Mouse (Mus musculus): ENCODE results near the gene Mterf1a. TPM values are rescaled to one million over a fixed set of nuclear protein-coding genes. Genes with fewer than 3 reads are reported as not detected.
"Not testable (repeated sequence)": the region's sequence is repeated elsewhere in the genome, so short reads cannot be mapped to it uniquely, and the experiment has no call there.

The Mterf1a gene
- polyA plus RNA-seq, 1 experiment: 3.0 TPM

- no peak overlapping the region for H3K27ac ChIP-seq (ENCODE audit: control insufficient read depth, insufficient read depth, low read length)
- no peak for DNase-seq
- no peak overlapping the region for H3K4me3 ChIP-seq (ENCODE audit: control insufficient read depth, insufficient read depth, low read length)
- H3K4me1 ChIP-seq (replicated peaks; ENCODE audit: control insufficient read depth, insufficient read depth, low read length): no peaks in the 10 kb centered on the region; the same call in 1 of the 2 replicates
- TF ChIP-seq POLR2A (IDR thresholded peaks at IDR 0.05; ENCODE audit: control insufficient read depth, extremely low read depth, insufficient read depth, low read length, poor library complexity) (no peak), CTCF (IDR thresholded peaks at IDR 0.05; ENCODE audit: borderline replicate concordance, control insufficient read depth, extremely low read depth, insufficient read depth, low read length, poor library complexity) (no peak)
- 78% methylated on average over 4 of the region's 4 CpGs for WGBS
- no peaks in the 10 kb centered on the region for H3K27me3 ChIP-seq (ENCODE audit: control insufficient read depth, insufficient read depth, low read length)
- H3K36me3 ChIP-seq (ENCODE audit: control insufficient read depth, insufficient read depth, low read length): no peaks in the 10 kb centered on the region
Observed at GRCm38 (mm10) chr5:3926666-3927065, 32.9 kb upstream of the Mterf1a start.

GRCm38 (mm10) chr5:3922350-3922749 lies 28.6 kb upstream of the Mterf1a start:
- Histone ChIP-seq H3K27me3 (ENCODE audit: control insufficient read depth, insufficient read depth, low read length) (no peaks in the 10 kb centered on the region), H3K27ac (ENCODE audit: control insufficient read depth, insufficient read depth, low read length) (no peak overlapping the region), H3K36me3 (ENCODE audit: control insufficient read depth, insufficient read depth, low read length) (no peaks in the 10 kb centered on the region), H3K4me3 (ENCODE audit: control insufficient read depth, insufficient read depth, low read length) (no peak overlapping the region), H3K4me1 (replicated peaks; ENCODE audit: control insufficient read depth, insufficient read depth, low read length) (no peaks in the 10 kb centered on the region)
- no peak for TF ChIP-seq POLR2A (IDR thresholded peaks at IDR 0.05; ENCODE audit: control insufficient read depth, extremely low read depth, insufficient read depth, low read length, poor library complexity)
- TF ChIP-seq CTCF (IDR thresholded peaks at IDR 0.05; ENCODE audit: borderline replicate concordance, control insufficient read depth, extremely low read depth, insufficient read depth, low read length, poor library complexity): no peak
- 96% methylated on average over 2 of the region's 2 CpGs for WGBS
- no peak for DNase-seq

GRCm38 (mm10) chr5:3905471-3905870 lies 11.7 kb upstream of the Mterf1a start:
- Histone ChIP-seq H3K27me3 (ENCODE audit: control insufficient read depth, insufficient read depth, low read length) (no peaks in the 10 kb centered on the region), H3K36me3 (ENCODE audit: control insufficient read depth, insufficient read depth, low read length) (no peaks in the 10 kb centered on the region), H3K4me3 (ENCODE audit: control insufficient read depth, insufficient read depth, low read length) (no peak overlapping the region), H3K4me1 (replicated peaks; ENCODE audit: control insufficient read depth, insufficient read depth, low read length) (no peaks in the 10 kb centered on the region), H3K27ac (ENCODE audit: control insufficient read depth, insufficient read depth, low read length) (no peak overlapping the region)
- TF ChIP-seq POLR2A (IDR thresholded peaks at IDR 0.05; ENCODE audit: control insufficient read depth, extremely low read depth, insufficient read depth, low read length, poor library complexity) (no peak), CTCF (IDR thresholded peaks at IDR 0.05; ENCODE audit: borderline replicate concordance, control insufficient read depth, extremely low read depth, insufficient read depth, low read length, poor library complexity) (no peak)
- no peak for DNase-seq
- WGBS: 45% methylated on average over 2 of the region's 2 CpGs

GRCm38 (mm10) chr5:3894294-3894619 lies 524 bp upstream of the Mterf1a start:
- H3K27me3 ChIP-seq (ENCODE audit: control insufficient read depth, insufficient read depth, low read length); H3K4me3 ChIP-seq (ENCODE audit: control insufficient read depth, insufficient read depth, low read length); H3K27ac ChIP-seq (ENCODE audit: control insufficient read depth, insufficient read depth, low read length); DNase-seq; H3K36me3 ChIP-seq (ENCODE audit: control insufficient read depth, insufficient read depth, low read length); H3K4me1 ChIP-seq (replicated peaks; ENCODE audit: control insufficient read depth, insufficient read depth, low read length): not testable (repeated sequence)
- WGBS: 98% methylated on average over 4 of the region's 4 CpGs

- TF ChIP-seq CTCF (IDR thresholded peaks at IDR 0.05; ENCODE audit: borderline replicate concordance, control insufficient read depth, extremely low read depth, insufficient read depth, low read length, poor library complexity): no peak
- TF ChIP-seq POLR2A (IDR thresholded peaks at IDR 0.05; ENCODE audit: control insufficient read depth, extremely low read depth, insufficient read depth, low read length, poor library complexity): no peak
- H3K27ac ChIP-seq (ENCODE audit: control insufficient read depth, insufficient read depth, low read length): no peak overlapping the region
Observed at GRCm38 (mm10) chr5:3889201-3889600, 4.5 kb downstream of the Mterf1a start.

GRCm38 (mm10) chr5:3886862-3887261 lies 6.9 kb downstream of the Mterf1a start:
- H3K27ac ChIP-seq (ENCODE audit: control insufficient read depth, insufficient read depth, low read length); H3K4me3 ChIP-seq (ENCODE audit: control insufficient read depth, insufficient read depth, low read length); H3K4me1 ChIP-seq (replicated peaks; ENCODE audit: control insufficient read depth, insufficient read depth, low read length); H3K36me3 ChIP-seq (ENCODE audit: control insufficient read depth, insufficient read depth, low read length); DNase-seq; H3K27me3 ChIP-seq (ENCODE audit: control insufficient read depth, insufficient read depth, low read length): not testable (repeated sequence)
- 71% methylated on average over 7 of the region's 7 CpGs for WGBS

More at GRCm38 (mm10) chr5:3889201-3889600, 4.5 kb downstream of the Mterf1a start:
- Histone ChIP-seq H3K4me3 (ENCODE audit: control insufficient read depth, insufficient read depth, low read length) (no peak overlapping the region), H3K36me3 (ENCODE audit: control insufficient read depth, insufficient read depth, low read length) (no peaks in the 10 kb centered on the region), H3K4me1 (replicated peaks; ENCODE audit: control insufficient read depth, insufficient read depth, low read length) (no peaks in the 10 kb centered on the region), H3K27me3 (ENCODE audit: control insufficient read depth, insufficient read depth, low read length) (no peaks in the 10 kb centered on the region)
- DNase-seq: no peak

GRCm38 (mm10) chr5:3873485-3873884 lies 20.2 kb downstream of the Mterf1a start:
- Histone ChIP-seq H3K4me3 (ENCODE audit: control insufficient read depth, insufficient read depth, low read length) (no peak overlapping the region), H3K4me1 (replicated peaks; ENCODE audit: control insufficient read depth, insufficient read depth, low read length) (no peaks in the 10 kb centered on the region), H3K27ac (ENCODE audit: control insufficient read depth, insufficient read depth, low read length) (no peak overlapping the region), H3K36me3 (ENCODE audit: control insufficient read depth, insufficient read depth, low read length) (no peaks in the 10 kb centered on the region), H3K27me3 (ENCODE audit: control insufficient read depth, insufficient read depth, low read length) (no peaks in the 10 kb centered on the region)
- TF ChIP-seq POLR2A (IDR thresholded peaks at IDR 0.05; ENCODE audit: control insufficient read depth, extremely low read depth, insufficient read depth, low read length, poor library complexity): no peak
- TF ChIP-seq CTCF (IDR thresholded peaks at IDR 0.05; ENCODE audit: borderline replicate concordance, control insufficient read depth, extremely low read depth, insufficient read depth, low read length, poor library complexity): no peak
- WGBS: 92% methylated on average over 3 of the region's 3 CpGs
- no peak for DNase-seq

All from thymus, adult 2 months (tissue).